Mouse (Mus musculus) small intestine, adult 2 months (tissue): Measurements from ENCODE around the gene Nell1.

Experiments used
- CTCF ChIP-seq: fragments of 200-500 bp; IDR thresholded peaks from 2 replicates; pipeline ENCODE4 v1.5.1; 2012; ENCODE audit warnings: low read depth, mild to moderate bottlenecking, control low read depth, inconsistent platforms, low read length, moderate library complexity, mixed read lengths; ENCODE audit not compliant: insufficient replicate concordance, insufficient read length; ENCODE audit errors: extremely low read depth
- POLR2A ChIP-seq: fragments of 200-500 bp; IDR thresholded peaks from 2 replicates; pipeline ENCODE4 v1.6.1; 2012; ENCODE audit warnings: low read depth, mild to moderate bottlenecking, control low read depth, inconsistent platforms, low read length, moderate library complexity

DNA sequence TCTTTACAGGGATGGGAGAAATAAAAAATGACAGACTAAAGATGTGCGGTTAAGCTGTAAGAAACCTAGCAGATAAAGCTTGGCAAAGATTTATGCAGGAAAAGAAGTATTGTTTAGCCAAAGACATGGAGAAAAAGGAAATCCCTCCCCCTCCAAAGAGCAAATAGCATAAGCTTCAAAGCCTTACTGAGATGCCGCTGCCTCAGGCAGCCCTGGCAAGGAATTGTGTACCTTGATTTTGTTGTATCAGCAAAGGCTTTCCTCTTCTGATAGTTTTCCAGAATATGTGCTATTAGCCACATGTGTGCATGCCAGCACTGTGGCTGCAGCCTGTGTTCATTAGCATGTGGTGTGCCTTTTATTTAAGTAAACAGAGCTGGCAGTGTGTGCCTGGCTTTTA, 435.8 kb downstream of the Nell1 start:
- TF ChIP-seq POLR2A (no peak), CTCF (no peak)
